Mouse (Mus musculus): Measurements from ENCODE around the gene Gm44805. TPM values are rescaled to one million over a fixed set of nuclear protein-coding genes. Genes with fewer than 3 reads are reported as not detected.

Gene Gm44805
- polyA plus RNA-seq, 1 experiment = not detected

GRCm38 (mm10) chr7:19682979-19683378 is 1.8 kb upstream of the Gm44805 start:
- Histone ChIP-seq H3K4me3 (no peak overlapping the region), H3K36me3 (ENCODE audit: control insufficient read depth, insufficient read depth) (no peaks in the 10 kb centered on the region), H3K27me3 (ENCODE audit: control insufficient read depth, insufficient read depth, insufficient read length) (peaks cover 25% of the 10 kb centered on the region), H3K4me2 (ENCODE audit: low read depth) (no peak overlapping the region), H3K79me2 (ENCODE audit: control insufficient read depth, insufficient read depth) (no peaks in the 10 kb centered on the region), H3ac (ENCODE audit: control insufficient read depth, insufficient read length) (no peak overlapping the region)
- TF ChIP-seq SRF (IDR thresholded peaks at IDR 0.05; ENCODE audit: control insufficient read depth, insufficient read length, low read depth) = no peak

GRCm38 (mm10) chr7:19680702-19681101 is 521 bp downstream of the Gm44805 start:
- H3K79me2 ChIP-seq (ENCODE audit: control insufficient read depth, insufficient read depth) = no peaks in the 10 kb centered on the region
- TF ChIP-seq CEBPB (IDR thresholded peaks at IDR 0.05; ENCODE audit: insufficient read depth, poor library complexity, severe bottlenecking) = no peak
- no peak for TF ChIP-seq POLR2A (IDR thresholded peaks at IDR 0.05; ENCODE audit: insufficient read length, low read depth)
- no peak for TF ChIP-seq E2F4 (IDR thresholded peaks at IDR 0.05; ENCODE audit: insufficient read depth)
- no peak for TF ChIP-seq REST (IDR thresholded peaks at IDR 0.05; ENCODE audit: insufficient read depth, insufficient read length)
- no peak for TF ChIP-seq TCF3 (IDR thresholded peaks at IDR 0.05; ENCODE audit: insufficient read length, low read depth)
- no peak for TF ChIP-seq MAX (IDR thresholded peaks at IDR 0.05; ENCODE audit: low read depth)
- TF ChIP-seq USF1 (IDR thresholded peaks at IDR 0.05; ENCODE audit: low read depth) = no peak
- TF ChIP-seq MYOD1 (IDR thresholded peaks at IDR 0.05; ENCODE audit: control insufficient read depth in 1 of 3, insufficient read length in 2 of 3, low read depth in 2 of 3) = no peak
- no peak for TF ChIP-seq TCF12 (IDR thresholded peaks at IDR 0.05; ENCODE audit: insufficient read depth, poor library complexity, severe bottlenecking)
- no peak for TF ChIP-seq MYOG (IDR thresholded peaks at IDR 0.05; ENCODE audit: control insufficient read depth in 1 of 3, insufficient read depth in 1 of 3, insufficient read length in 2 of 3, low read depth in 2 of 3)
- no peak for TF ChIP-seq SRF (IDR thresholded peaks at IDR 0.05; ENCODE audit: control insufficient read depth, insufficient read length, low read depth)
- TF ChIP-seq POLR2AphosphoS2 (IDR thresholded peaks at IDR 0.05; ENCODE audit: insufficient read length, low read depth) = no peak
- no peak overlapping the region for H3K4me3 ChIP-seq
- H3K36me3 ChIP-seq (ENCODE audit: control insufficient read depth, insufficient read depth) = no peaks in the 10 kb centered on the region
- H3K4me2 ChIP-seq (ENCODE audit: low read depth) = no peak overlapping the region
- peaks cover 31% of the 10 kb centered on the region for H3K27me3 ChIP-seq (ENCODE audit: control insufficient read depth, insufficient read depth, insufficient read length)
- H3ac ChIP-seq (ENCODE audit: control insufficient read depth, insufficient read length) = no peak overlapping the region

DNA sequence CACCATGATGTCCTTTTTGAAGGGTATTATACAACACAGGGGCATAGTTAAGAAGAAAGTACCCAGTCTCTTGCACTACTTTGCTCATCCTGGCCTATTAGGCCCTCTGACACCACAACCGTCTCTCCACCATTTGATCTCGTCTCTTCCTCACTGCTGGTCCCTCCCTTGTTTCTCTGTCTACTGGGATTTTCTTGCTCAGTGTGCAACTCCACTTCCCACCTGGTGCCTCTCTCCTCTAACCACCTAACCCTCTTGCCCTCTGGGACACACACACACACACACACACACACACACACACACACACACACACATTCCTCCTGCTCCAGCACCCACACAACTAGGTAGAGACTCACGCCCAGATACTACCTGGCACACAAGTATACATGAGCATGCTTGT is 2.3 kb downstream of the Gm44805 start:
- TF ChIP-seq TCF12 (IDR thresholded peaks at IDR 0.05; ENCODE audit: insufficient read depth, poor library complexity, severe bottlenecking) (no peak), USF1 (IDR thresholded peaks at IDR 0.05; ENCODE audit: low read depth) (no peak)
- no peak overlapping the region for H3K4me2 ChIP-seq (ENCODE audit: low read depth)
- H3ac ChIP-seq (ENCODE audit: control insufficient read depth, insufficient read length) = no peak overlapping the region
- H3K36me3 ChIP-seq (ENCODE audit: control insufficient read depth, insufficient read depth) = no peaks in the 10 kb centered on the region
- H3K4me3 ChIP-seq = no peak overlapping the region
- peaks cover 25% of the 10 kb centered on the region for H3K27me3 ChIP-seq (ENCODE audit: control insufficient read depth, insufficient read depth, insufficient read length)
- H3K79me2 ChIP-seq (ENCODE audit: control insufficient read depth, insufficient read depth) = no peaks in the 10 kb centered on the region

- Histone ChIP-seq H3K79me2 (ENCODE audit: control insufficient read depth, insufficient read depth) (no peaks in the 10 kb centered on the region), H3K27me3 (ENCODE audit: control insufficient read depth, insufficient read depth, insufficient read length) (peaks cover 30% of the 10 kb centered on the region), H3K4me3 (no peak within 1 kb of the TSS), H3ac (ENCODE audit: control insufficient read depth, insufficient read length) (no peak within 1 kb of the TSS), H3K4me2 (ENCODE audit: low read depth) (no peak within 1 kb of the TSS), H3K36me3 (ENCODE audit: control insufficient read depth, insufficient read depth) (no peaks in the 10 kb centered on the region)
- TF ChIP-seq TCF3 (IDR thresholded peaks at IDR 0.05; ENCODE audit: insufficient read length, low read depth) (no peak), MAX (IDR thresholded peaks at IDR 0.05; ENCODE audit: low read depth) (no peak), TCF12 (IDR thresholded peaks at IDR 0.05; ENCODE audit: insufficient read depth, poor library complexity, severe bottlenecking) (no peak), SRF (IDR thresholded peaks at IDR 0.05; ENCODE audit: control insufficient read depth, insufficient read length, low read depth) (no peak), POLR2AphosphoS2 (IDR thresholded peaks at IDR 0.05; ENCODE audit: insufficient read length, low read depth) (no peak)
Observed at GRCm38 (mm10) chr7:19677872-19678271, 3.4 kb downstream of the Gm44805 start, which contains the start of gene Apoc2. Apoc2 (minus strand) TSS chr7:19677941.

DNA sequence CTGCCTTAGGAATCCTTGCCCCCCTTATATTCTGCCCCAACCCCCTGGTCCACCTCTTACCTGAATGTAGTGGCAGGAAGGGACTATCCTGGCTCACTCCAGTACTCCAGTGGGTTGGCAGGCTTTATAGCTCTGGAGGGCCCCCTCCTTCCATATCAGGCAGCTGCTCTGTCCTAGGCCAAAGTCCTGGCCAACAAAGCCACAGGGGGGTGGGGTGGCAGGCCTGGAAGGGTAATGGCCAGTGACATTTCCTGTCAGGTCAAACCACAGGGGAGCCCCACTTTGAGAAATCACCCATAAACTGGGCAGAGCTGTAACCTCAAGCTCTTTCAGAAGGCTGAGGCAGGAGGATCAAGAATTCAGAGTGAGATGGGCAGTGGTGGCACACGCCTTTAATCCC is 4.6 kb downstream of the Gm44805 start:
- Histone ChIP-seq H3K36me3 (ENCODE audit: control insufficient read depth, insufficient read depth) (no peaks in the 10 kb centered on the region), H3K27me3 (ENCODE audit: control insufficient read depth, insufficient read depth, insufficient read length) (peaks cover 30% of the 10 kb centered on the region), H3K4me2 (ENCODE audit: low read depth) (no peak overlapping the region), H3K4me3 (no peak overlapping the region), H3K79me2 (ENCODE audit: control insufficient read depth, insufficient read depth) (no peaks in the 10 kb centered on the region), H3ac (ENCODE audit: control insufficient read depth, insufficient read length) (no peak overlapping the region)
- no peak for TF ChIP-seq CEBPB (IDR thresholded peaks at IDR 0.05; ENCODE audit: insufficient read depth, poor library complexity, severe bottlenecking)
- TF ChIP-seq MYOG (IDR thresholded peaks at IDR 0.05; ENCODE audit: control insufficient read depth in 1 of 3, insufficient read depth in 1 of 3, insufficient read length in 2 of 3, low read depth in 2 of 3) = peak in 1 of 3 experiments; percentile 55

- Histone ChIP-seq H3K36me3 (ENCODE audit: control insufficient read depth, insufficient read depth) (no peaks in the 10 kb centered on the region), H3ac (ENCODE audit: control insufficient read depth, insufficient read length) (no peak overlapping the region), H3K79me2 (ENCODE audit: control insufficient read depth, insufficient read depth) (no peaks in the 10 kb centered on the region), H3K27me3 (ENCODE audit: control insufficient read depth, insufficient read depth, insufficient read length) (peaks cover 22% of the 10 kb centered on the region), H3K4me3 (no peak overlapping the region), H3K4me2 (ENCODE audit: low read depth) (no peak overlapping the region)
- TF ChIP-seq POLR2AphosphoS2 (IDR thresholded peaks at IDR 0.05; ENCODE audit: insufficient read length, low read depth) (no peak), SRF (IDR thresholded peaks at IDR 0.05; ENCODE audit: control insufficient read depth, insufficient read length, low read depth) (no peak), MAX (IDR thresholded peaks at IDR 0.05; ENCODE audit: low read depth) (no peak), TCF12 (IDR thresholded peaks at IDR 0.05; ENCODE audit: insufficient read depth, poor library complexity, severe bottlenecking) (no peak), E2F4 (IDR thresholded peaks at IDR 0.05; ENCODE audit: insufficient read depth) (no peak), USF1 (IDR thresholded peaks at IDR 0.05; ENCODE audit: low read depth) (no peak), CEBPB (IDR thresholded peaks at IDR 0.05; ENCODE audit: insufficient read depth, poor library complexity, severe bottlenecking) (no peak), TCF3 (IDR thresholded peaks at IDR 0.05; ENCODE audit: insufficient read length, low read depth) (no peak), MYOD1 (IDR thresholded peaks at IDR 0.05; ENCODE audit: control insufficient read depth in 1 of 3, insufficient read length in 2 of 3, low read depth in 2 of 3) (no peak), POLR2A (IDR thresholded peaks at IDR 0.05; ENCODE audit: insufficient read length, low read depth) (no peak), REST (IDR thresholded peaks at IDR 0.05; ENCODE audit: insufficient read depth, insufficient read length) (no peak), MYOG (IDR thresholded peaks at IDR 0.05; ENCODE audit: control insufficient read depth in 1 of 3, insufficient read depth in 1 of 3, insufficient read length in 2 of 3, low read depth in 2 of 3) (no peak)
Observed at GRCm38 (mm10) chr7:19675824-19676223, 5.4 kb downstream of the Gm44805 start.
